Mouse (Mus musculus) olfactory bulb, adult 2 months (tissue): ENCODE results near the gene Abhd6. TPM values are rescaled to one million over a fixed set of nuclear protein-coding genes. Genes with fewer than 3 reads are reported as not detected.
A peak's percentile ranks its signal among the peaks of the same experiment; 100 is the strongest.

Experiments
- H3K27ac ChIP-seq: fragments of 200-500 bp; 2 replicates; pipeline ENCODE4 v1.5.1; 2012; ENCODE audit warnings: low read depth, low read length; ENCODE audit not compliant: insufficient read depth
- H3K4me1 ChIP-seq: fragments of 200-500 bp; 2 replicates; pipeline ENCODE4 v1.6.1; 2012; ENCODE audit warnings: low read length; ENCODE audit not compliant: control insufficient read depth, insufficient read depth
- H3K4me3 ChIP-seq: fragments of 200-500 bp; 2 replicates; pipeline ENCODE4 v1.5.1; 2012; ENCODE audit warnings: mild to moderate bottlenecking, low read depth, low read length, moderate library complexity; ENCODE audit not compliant: insufficient read depth
- CTCF ChIP-seq: fragments of 200-500 bp; IDR thresholded peaks from 2 replicates; pipeline ENCODE4 v1.5.1; 2012; ENCODE audit warnings: low read depth, mild to moderate bottlenecking, low read length, moderate library complexity; ENCODE audit not compliant: insufficient read depth
- POLR2A ChIP-seq: fragments of 200-500 bp; IDR thresholded peaks from 2 replicates; pipeline ENCODE4 v1.6.1; 2012; ENCODE audit warnings: mild to moderate bottlenecking, low read depth, low read length, moderate library complexity; ENCODE audit not compliant: insufficient read depth
- WGBS: fragments of 180-500 bp; shearing (Covaris S2); methylation state at CpG from one replicate; pipeline ENCODE4 v1.1.7; 2018; 5-methylcytosine and 5-hydroxymethylcytosine counted together
- polyA plus RNA-seq: library from polyadenylated mRNA; stranded (reverse); fragments of >200 nt; gene quantifications from 2 replicates; pipeline ENCODE4 v1.2.4, GENCODE M21; 2012; ENCODE audit warnings: low replicate concordance; ENCODE audit not compliant: missing spikeins, insufficient read depth, insufficient read length

Abhd6 gene
- polyA plus RNA-seq, 1 experiment: not detected

- Histone ChIP-seq H3K4me1 (no peaks in the 10 kb centered on the region), H3K27ac (no peak overlapping the region), H3K4me3 (no peak overlapping the region)
- WGBS: 49% methylated on average over 17 of the region's 17 CpGs
- TF ChIP-seq POLR2A: no peak
- TF ChIP-seq CTCF: no peak
These were observed 51.8 kb downstream of the Abhd6 start for GRCm38 (mm10) chr14:8054310-8055102.

GRCm38 (mm10) chr14:8056076-8056475 is 53.4 kb downstream of the Abhd6 start:
- TF ChIP-seq CTCF: no peak
- TF ChIP-seq POLR2A: no peak
- 95% methylated on average over 5 of the region's 5 CpGs for WGBS

GRCm38 (mm10) chr14:8059938-8060337 is 57.2 kb downstream of the Abhd6 start:
- no peak for TF ChIP-seq POLR2A
- TF ChIP-seq CTCF: no peak
- H3K27ac ChIP-seq: no peak overlapping the region
- 97% methylated on average over 7 of the region's 7 CpGs for WGBS

More at GRCm38 (mm10) chr14:8056076-8056475, 53.4 kb downstream of the Abhd6 start:
- H3K4me1 ChIP-seq: no peaks in the 10 kb centered on the region
- no peak overlapping the region for H3K4me3 ChIP-seq
- no peak overlapping the region for H3K27ac ChIP-seq

GRCm38 (mm10) chr14:8062076-8062475 is 59.4 kb downstream of the Abhd6 start:
- H3K4me3 ChIP-seq: no peak overlapping the region
- 46% methylated on average over 3 of the region's 3 CpGs for WGBS
- no peak for TF ChIP-seq POLR2A
- TF ChIP-seq CTCF: no peak
- H3K4me1 ChIP-seq: peaks cover 2% of the 10 kb centered on the region; the same call in 1 of the 2 replicates
- H3K27ac ChIP-seq: 0 out of 2 replicates have a peak overlapping the region, but pooled peaks have one; percentile 40

More at GRCm38 (mm10) chr14:8059938-8060337, 57.2 kb downstream of the Abhd6 start:
- Histone ChIP-seq H3K4me1 (peaks cover 2% of the 10 kb centered on the region; the same call in 1 of the 2 replicates), H3K4me3 (no peak overlapping the region)

GRCm38 (mm10) chr14:8062537-8063301 is 60.0 kb downstream of the Abhd6 start:
- 19% methylated on average over 3 of the region's 3 CpGs for WGBS
- no peak for TF ChIP-seq POLR2A
- TF ChIP-seq CTCF: no peak
- H3K27ac ChIP-seq: peak overlapping the region; percentile 69; the same call in 1 of the 2 replicates
- H3K4me3 ChIP-seq: no peak overlapping the region
- peaks cover 2% of the 10 kb centered on the region; the same call in 1 of the 2 replicates for H3K4me1 ChIP-seq

- peak overlapping the region; percentile 69; the same call in 1 of the 2 replicates for H3K27ac ChIP-seq
- TF ChIP-seq POLR2A: no peak
- TF ChIP-seq CTCF: no peak
- 78% methylated on average over 8 of the region's 8 CpGs for WGBS
- peaks cover 2% of the 10 kb centered on the region; the same call in 1 of the 2 replicates for H3K4me1 ChIP-seq
- no peak overlapping the region for H3K4me3 ChIP-seq
These were observed 61.4 kb downstream of the Abhd6 start for GRCm38 (mm10) chr14:8063835-8064785.

- Histone ChIP-seq H3K4me1 (peaks cover 7% of the 10 kb centered on the region; the same call in 1 of the 2 replicates), H3K27ac (peak within 1 kb of the TSS; percentile 95), H3K4me3 (peak within 1 kb of the TSS; percentile 81)
- WGBS: under 1% methylated on average over 47 of the region's 47 CpGs
- TF ChIP-seq CTCF (peak; percentile 87), POLR2A (peak; percentile 78; the same call in 1 of the 2 replicates)
These were observed 77.5 kb downstream of the Abhd6 start, which contains the start of gene Rpp14 for GRCm38 (mm10) chr14:8080165-8080679. Gene Rpp14, plus strand, starts transcription at chr14:8080367.

- peak overlapping the region; percentile 95 for H3K27ac ChIP-seq
- WGBS: 0% methylated on average over 11 of the region's 11 CpGs
These were observed 78.0 kb downstream of the Abhd6 start for GRCm38 (mm10) chr14:8080718-8081117.

More at GRCm38 (mm10) chr14:8080718-8081117, 78.0 kb downstream of the Abhd6 start:
- Histone ChIP-seq H3K4me3 (peak overlapping the region; percentile 81), H3K4me1 (peaks cover 7% of the 10 kb centered on the region; the same call in 1 of the 2 replicates)
- TF ChIP-seq POLR2A (no peak), CTCF (no peak)
